Mouse (Mus musculus) gonadal fat pad, adult 2 months (tissue): Measurements from ENCODE around the gene Adarb2. TPM values are rescaled to one million over a fixed set of nuclear protein-coding genes. Genes with fewer than 3 reads are reported as not detected.

Experiments used
- DNase-seq: peaks from one replicate; pipeline ENCODE4 v3.0.0-alpha.2; 2012; ENCODE audit warnings: low read depth
- polyA plus RNA-seq: library from polyadenylated mRNA; depleted of rRNA; stranded (reverse); fragments of >200 nt; gene quantifications from 2 replicates; pipeline ENCODE4 v1.2.3, GENCODE M21; 2012

The Adarb2 gene
- polyA plus RNA-seq, 1 experiment: 0.03 TPM

GRCm38 (mm10) chr13:8785185-8785584 lies 582.5 kb downstream of the Adarb2 start:
- no peak for DNase-seq

- DNase-seq: no peak
These were observed 590.6 kb downstream of the Adarb2 start for GRCm38 (mm10) chr13:8793217-8793616.

- DNase-seq: no peak
These were observed 597.9 kb downstream of the Adarb2 start for GRCm38 (mm10) chr13:8800576-8800975.

GRCm38 (mm10) chr13:8805931-8806330 lies 603.3 kb downstream of the Adarb2 start:
- DNase-seq: no peak
